Mouse (Mus musculus) olfactory bulb, adult 2 months (tissue): ENCODE results near the gene Snd1.

ENCODE experiments used
- CTCF ChIP-seq: fragments of 200-500 bp; IDR thresholded peaks from 2 replicates; pipeline ENCODE4 v1.5.1; 2012; ENCODE audit warnings: low read depth, mild to moderate bottlenecking, low read length, moderate library complexity; ENCODE audit not compliant: insufficient read depth
- POLR2A ChIP-seq: fragments of 200-500 bp; IDR thresholded peaks from 2 replicates; pipeline ENCODE4 v1.6.1; 2012; ENCODE audit warnings: mild to moderate bottlenecking, low read depth, low read length, moderate library complexity; ENCODE audit not compliant: insufficient read depth

DNA sequence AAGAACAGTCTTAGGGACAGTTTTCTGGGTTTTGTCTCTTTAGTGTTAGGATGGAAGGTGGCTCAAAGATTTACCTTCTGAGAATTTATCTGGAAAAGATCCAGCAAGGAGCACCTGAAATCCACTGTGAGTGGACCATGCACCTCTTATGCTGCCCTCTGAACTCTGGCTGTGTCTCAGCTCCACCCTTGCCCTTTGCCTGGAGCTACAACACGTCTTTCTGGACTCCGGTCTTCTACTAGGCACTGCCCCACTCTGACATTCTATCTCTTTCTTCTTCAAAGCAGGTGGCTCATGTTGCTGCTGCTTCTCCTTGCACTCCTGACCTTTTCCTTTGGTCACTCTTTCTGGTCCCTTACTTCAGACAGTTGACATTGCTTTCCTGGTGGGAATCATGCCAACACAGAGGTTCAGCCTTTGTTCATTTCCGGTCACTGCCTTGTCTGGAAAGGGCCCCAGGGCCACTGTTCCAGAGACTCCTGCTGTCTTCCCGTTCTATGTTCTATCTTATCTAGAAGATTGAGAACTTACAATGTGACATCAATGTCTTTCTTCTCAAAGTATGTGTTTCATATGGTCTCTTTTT, 4.8 kb upstream of the Snd1 start:
- TF ChIP-seq POLR2A (no peak), CTCF (no peak)
